Mouse (Mus musculus) forebrain, embryonic 12.5 days (tissue): Measurements from ENCODE around the gene Tdrd7. TPM values are rescaled to one million over a fixed set of nuclear protein-coding genes. Genes with fewer than 3 reads are reported as not detected.

Experiments
- ATAC-seq: fragments of 200-750 bp; cut with Nextera tagmentation; 2 replicates; pipeline ENCODE4 v1.8.0; 2017; ENCODE audit warnings: moderate TSS enrichment; ENCODE audit not compliant: low FRiP score
- H3K27ac ChIP-seq: fragments of 300-500 bp; sonication (generic); 2 replicates; pipeline ENCODE4 v1.5.1; 2016; ENCODE audit warnings: mild to moderate bottlenecking
- H3K27me3 ChIP-seq: fragments of 300-500 bp; sonication (generic); 2 replicates; pipeline ENCODE4 v1.6.1; 2016; ENCODE audit warnings: mild to moderate bottlenecking
- H3K36me3 ChIP-seq: fragments of 300-500 bp; sonication (generic); replicated peaks from 2 replicates; pipeline ENCODE4 v1.6.1; 2016; ENCODE audit warnings: mild to moderate bottlenecking
- H3K4me1 ChIP-seq: fragments of 300-500 bp; sonication (generic); 2 replicates; pipeline ENCODE4 v1.6.1; 2016
- H3K4me2 ChIP-seq: fragments of 300-500 bp; sonication (generic); 2 replicates; pipeline ENCODE4 v1.6.1; 2016; ENCODE audit warnings: mild to moderate bottlenecking, moderate library complexity
- H3K4me3 ChIP-seq: fragments of 300-500 bp; sonication (generic); replicated peaks from 2 replicates; pipeline ENCODE4 v1.5.1; 2016; ENCODE audit warnings: mild to moderate bottlenecking
- H3K9ac ChIP-seq: fragments of 300-500 bp; sonication (generic); 2 replicates; pipeline ENCODE4 v1.6.1; 2016; ENCODE audit warnings: mild to moderate bottlenecking
- H3K9me3 ChIP-seq: fragments of 300-500 bp; sonication (generic); 2 replicates; pipeline ENCODE4 v1.6.1; 2016
- WGBS: fragments of 180-500 bp; shearing (Covaris S2); methylation state at CpG from one replicate; pipeline ENCODE4 v1.1.7; 2016; 5-methylcytosine and 5-hydroxymethylcytosine counted together
- polyA plus RNA-seq: library from polyadenylated mRNA; unstranded; fragments of >200 nt; fragmentation: Nextera tagmentation; extraction: Ambion mirVana; gene quantifications from 2 replicates; pipeline ENCODE4 v1.2.1, GENCODE M21; 2016

Tdrd7 gene
- polyA plus RNA-seq, 1 experiment from 2014 or later: 14.3 TPM

GRCm38 (mm10) chr4:46056163-46056562 is 91.0 kb downstream of the Tdrd7 start:
- WGBS: 87% methylated on average over 5 of the region's 5 CpGs
- Histone ChIP-seq H3K4me2 (no peak overlapping the region), H3K4me3 (no peak overlapping the region), H3K9me3 (no peaks in the 10 kb centered on the region), H3K27ac (no peak overlapping the region), H3K4me1 (no peaks in the 10 kb centered on the region), H3K36me3 (no peaks in the 10 kb centered on the region), H3K9ac (no peak overlapping the region), H3K27me3 (0 out of 2 replicates have a peak, but pooled peaks cover 4% of the 10 kb centered on the region)
- no peak for ATAC-seq

GRCm38 (mm10) chr4:46061259-46061962 is 96.3 kb downstream of the Tdrd7 start:
- Histone ChIP-seq H3K4me3 (no peak overlapping the region), H3K4me1 (peaks cover 3% of the 10 kb centered on the region; the same call in 1 of the 2 replicates), H3K4me2 (no peak overlapping the region), H3K27me3 (no peaks in the 10 kb centered on the region), H3K9me3 (no peaks in the 10 kb centered on the region), H3K9ac (no peak overlapping the region), H3K27ac (no peak overlapping the region), H3K36me3 (no peaks in the 10 kb centered on the region)
- no peak for ATAC-seq
- 85% methylated on average over 12 of the region's 12 CpGs for WGBS

- 92% methylated on average over 4 of the region's 4 CpGs for WGBS
Observed at GRCm38 (mm10) chr4:46063841-46064240, 98.7 kb downstream of the Tdrd7 start.

GRCm38 (mm10) chr4:46064263-46064662 is 99.1 kb downstream of the Tdrd7 start:
- 66% methylated on average over 8 of the region's 8 CpGs for WGBS
- no peak overlapping the region for H3K4me2 ChIP-seq
- no peak overlapping the region for H3K9ac ChIP-seq
- H3K9me3 ChIP-seq: no peaks in the 10 kb centered on the region
- no peaks in the 10 kb centered on the region for H3K27me3 ChIP-seq
- no peak overlapping the region for H3K27ac ChIP-seq
- ATAC-seq: no peak
- no peak overlapping the region for H3K4me3 ChIP-seq
- peaks cover 3% of the 10 kb centered on the region; the same call in 1 of the 2 replicates for H3K4me1 ChIP-seq
- H3K36me3 ChIP-seq: no peaks in the 10 kb centered on the region

More at GRCm38 (mm10) chr4:46063841-46064240, 98.7 kb downstream of the Tdrd7 start:
- no peak overlapping the region for H3K4me3 ChIP-seq
- no peak for ATAC-seq
- no peaks in the 10 kb centered on the region for H3K9me3 ChIP-seq
- no peaks in the 10 kb centered on the region for H3K36me3 ChIP-seq
- H3K4me2 ChIP-seq: no peak overlapping the region
- no peak overlapping the region for H3K27ac ChIP-seq
- H3K27me3 ChIP-seq: no peaks in the 10 kb centered on the region
- H3K4me1 ChIP-seq: peaks cover 3% of the 10 kb centered on the region; the same call in 1 of the 2 replicates
- H3K9ac ChIP-seq: no peak overlapping the region

- no peak overlapping the region for H3K4me3 ChIP-seq
Observed at GRCm38 (mm10) chr4:46064961-46065360, 99.8 kb downstream of the Tdrd7 start.

GRCm38 (mm10) chr4:46065695-46066340 is 100.7 kb downstream of the Tdrd7 start:
- H3K9ac ChIP-seq: no peak overlapping the region
- H3K4me3 ChIP-seq: no peak overlapping the region
- ATAC-seq: no peak
- H3K27ac ChIP-seq: no peak overlapping the region
- H3K36me3 ChIP-seq: no peaks in the 10 kb centered on the region
- H3K4me1 ChIP-seq: peaks cover 3% of the 10 kb centered on the region; the same call in 1 of the 2 replicates
- H3K9me3 ChIP-seq: no peaks in the 10 kb centered on the region
- H3K4me2 ChIP-seq: no peak overlapping the region
- WGBS: 71% methylated on average over 8 of the region's 8 CpGs
- no peaks in the 10 kb centered on the region for H3K27me3 ChIP-seq

More at GRCm38 (mm10) chr4:46064961-46065360, 99.8 kb downstream of the Tdrd7 start:
- no peak overlapping the region for H3K4me2 ChIP-seq
- peaks cover 3% of the 10 kb centered on the region; the same call in 1 of the 2 replicates for H3K4me1 ChIP-seq
- no peaks in the 10 kb centered on the region for H3K27me3 ChIP-seq
- no peak overlapping the region for H3K9ac ChIP-seq
- no peaks in the 10 kb centered on the region for H3K36me3 ChIP-seq
- H3K9me3 ChIP-seq: no peaks in the 10 kb centered on the region
- WGBS: 74% methylated on average over 3 of the region's 3 CpGs
- ATAC-seq: no peak
- H3K27ac ChIP-seq: no peak overlapping the region

GRCm38 (mm10) chr4:46068060-46068459 is 102.9 kb downstream of the Tdrd7 start:
- H3K4me3 ChIP-seq: no peak overlapping the region
- no peak overlapping the region for H3K27ac ChIP-seq
- H3K27me3 ChIP-seq: no peaks in the 10 kb centered on the region
- H3K9me3 ChIP-seq: no peaks in the 10 kb centered on the region
- no peak for ATAC-seq
- H3K4me1 ChIP-seq: peaks cover 3% of the 10 kb centered on the region; the same call in 1 of the 2 replicates
- H3K36me3 ChIP-seq: no peaks in the 10 kb centered on the region
- no peak overlapping the region for H3K9ac ChIP-seq
- 98% methylated on average over 3 of the region's 3 CpGs for WGBS
- no peak overlapping the region for H3K4me2 ChIP-seq

GRCm38 (mm10) chr4:46068573-46068972 is 103.4 kb downstream of the Tdrd7 start:
- Histone ChIP-seq H3K9ac (no peak overlapping the region), H3K9me3 (no peaks in the 10 kb centered on the region), H3K4me1 (peaks cover 3% of the 10 kb centered on the region; the same call in 1 of the 2 replicates), H3K4me3 (no peak overlapping the region), H3K27ac (no peak overlapping the region), H3K36me3 (no peaks in the 10 kb centered on the region), H3K27me3 (no peaks in the 10 kb centered on the region), H3K4me2 (no peak overlapping the region)
- 63% methylated on average over 1 of the region's 1 CpGs for WGBS
- no peak for ATAC-seq

GRCm38 (mm10) chr4:46069851-46070482 is 104.8 kb downstream of the Tdrd7 start:
- no peak for ATAC-seq
- H3K4me2 ChIP-seq: no peak overlapping the region
- no peaks in the 10 kb centered on the region for H3K36me3 ChIP-seq
- H3K9me3 ChIP-seq: no peaks in the 10 kb centered on the region
- no peak overlapping the region for H3K27ac ChIP-seq
- H3K4me1 ChIP-seq: peaks cover 3% of the 10 kb centered on the region; the same call in 1 of the 2 replicates
- no peaks in the 10 kb centered on the region for H3K27me3 ChIP-seq
- 69% methylated on average over 6 of the region's 6 CpGs for WGBS
- H3K9ac ChIP-seq: no peak overlapping the region
- no peak overlapping the region for H3K4me3 ChIP-seq

GRCm38 (mm10) chr4:46072631-46073030 is 107.5 kb downstream of the Tdrd7 start:
- Histone ChIP-seq H3K4me3 (no peak overlapping the region), H3K9me3 (no peaks in the 10 kb centered on the region), H3K27ac (no peak overlapping the region), H3K27me3 (no peaks in the 10 kb centered on the region), H3K4me2 (no peak overlapping the region), H3K9ac (no peak overlapping the region), H3K36me3 (no peaks in the 10 kb centered on the region), H3K4me1 (no peaks in the 10 kb centered on the region; the same call in 1 of the 2 replicates)
- ATAC-seq: no peak
- 87% methylated on average over 6 of the region's 6 CpGs for WGBS

- Histone ChIP-seq H3K9ac (no peak overlapping the region), H3K4me2 (no peak overlapping the region), H3K27me3 (no peaks in the 10 kb centered on the region), H3K4me1 (no peaks in the 10 kb centered on the region; the same call in 1 of the 2 replicates), H3K36me3 (no peaks in the 10 kb centered on the region), H3K27ac (no peak overlapping the region), H3K4me3 (no peak overlapping the region), H3K9me3 (no peaks in the 10 kb centered on the region)
- 66% methylated on average over 4 of the region's 4 CpGs for WGBS
- ATAC-seq: no peak
Observed at GRCm38 (mm10) chr4:46073736-46074135, 108.6 kb downstream of the Tdrd7 start.

GRCm38 (mm10) chr4:46075664-46076063 is 110.5 kb downstream of the Tdrd7 start:
- Histone ChIP-seq H3K36me3 (no peaks in the 10 kb centered on the region), H3K27me3 (no peaks in the 10 kb centered on the region), H3K4me1 (no peaks in the 10 kb centered on the region), H3K9me3 (no peaks in the 10 kb centered on the region), H3K4me3 (no peak overlapping the region), H3K4me2 (no peak overlapping the region), H3K9ac (no peak overlapping the region), H3K27ac (no peak overlapping the region)
- WGBS: 90% methylated on average over 3 of the region's 3 CpGs
- ATAC-seq: no peak
